Mouse (Mus musculus): Measurements from ENCODE around the gene Trat1.

Gene Trat1

DNA sequence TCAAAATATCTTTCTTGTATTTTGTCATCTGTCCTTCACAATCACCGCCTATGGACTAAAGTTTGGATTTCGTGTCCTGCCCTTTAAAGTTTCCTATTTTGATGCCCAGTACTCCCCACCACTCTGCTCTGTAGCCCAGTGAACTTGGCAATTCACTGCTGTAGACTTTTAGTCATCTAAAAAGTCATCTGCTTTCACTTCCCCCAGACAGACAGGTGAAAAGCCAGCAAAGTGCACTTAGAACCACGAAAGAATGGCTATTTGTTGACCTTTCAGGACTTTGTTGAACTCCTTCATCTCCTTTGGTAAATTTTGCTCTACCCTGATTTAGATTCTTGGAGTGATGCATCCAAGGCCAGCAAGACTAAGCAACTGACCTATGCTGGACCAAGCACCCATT is 34.9 kb downstream of the Trat1 start:
- in situ Hi-C loops (cut with MboI; ENCODE audit: unreplicated experiment in 2 of 2), result no loop called here

DNA sequence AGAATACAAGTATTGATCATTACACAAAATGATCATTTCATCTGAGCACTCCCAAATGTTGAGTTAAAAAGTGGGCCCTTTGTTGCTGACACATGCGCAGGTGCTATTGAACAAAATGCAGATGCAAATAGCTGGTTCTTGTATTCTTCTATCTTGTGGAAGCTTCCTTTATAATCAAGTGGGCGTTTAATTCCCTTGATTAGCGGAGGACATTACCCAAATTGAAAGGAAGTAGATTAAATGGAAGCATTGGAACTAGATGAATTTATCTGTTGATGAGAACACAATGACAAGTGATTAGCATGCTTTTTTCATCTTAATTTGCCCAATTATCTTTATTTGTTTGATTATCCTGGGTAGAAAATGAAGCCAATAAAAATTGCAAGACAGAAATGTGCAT is 51.6 kb downstream of the Trat1 start:
- in situ Hi-C loops (cut with MboI; ENCODE audit: unreplicated experiment in 2 of 2), result no loop called here

DNA sequence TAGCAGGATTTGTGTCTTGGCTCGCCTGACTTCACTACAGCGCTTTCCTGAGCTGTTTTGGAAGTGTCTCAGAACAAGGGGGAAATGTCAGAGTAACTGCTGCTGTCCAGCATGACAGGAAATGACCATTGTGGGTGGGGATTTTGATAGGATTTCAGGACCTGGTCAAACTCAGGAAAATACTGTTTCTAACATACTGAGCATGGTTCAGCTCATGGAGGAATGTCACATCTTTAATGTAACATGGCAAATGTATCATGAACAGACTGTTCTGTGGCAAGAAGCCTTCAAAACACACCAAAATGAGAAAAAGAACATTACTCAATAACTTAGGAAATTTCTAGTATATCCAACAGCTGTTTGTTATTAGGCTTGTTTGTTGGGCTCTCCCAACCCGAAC is 52.1 kb downstream of the Trat1 start:
- in situ Hi-C loops (cut with MboI; ENCODE audit: unreplicated experiment in 2 of 2), result no loop called here

DNA sequence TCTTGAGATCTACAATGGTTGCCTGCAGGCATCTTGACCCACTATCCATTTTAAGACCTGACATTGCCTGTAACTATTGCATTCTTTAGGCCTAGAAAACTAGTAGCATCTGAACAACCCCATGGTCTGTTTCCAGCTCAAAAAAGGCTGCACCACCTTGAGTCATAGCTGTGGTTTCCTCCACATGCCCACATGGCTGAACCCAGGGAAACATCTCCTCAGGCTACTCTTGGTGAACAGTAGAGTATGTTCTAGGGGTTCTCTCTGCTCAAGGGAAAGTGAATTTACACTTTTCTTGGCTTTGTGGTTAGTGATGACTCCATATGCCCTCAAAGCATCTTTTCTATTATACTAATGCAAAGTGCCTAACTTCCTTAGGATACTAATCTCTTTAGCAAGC is 55.5 kb downstream of the Trat1 start:
- in situ Hi-C loops (cut with MboI; ENCODE audit: unreplicated experiment in 2 of 2), result no loop called here

DNA sequence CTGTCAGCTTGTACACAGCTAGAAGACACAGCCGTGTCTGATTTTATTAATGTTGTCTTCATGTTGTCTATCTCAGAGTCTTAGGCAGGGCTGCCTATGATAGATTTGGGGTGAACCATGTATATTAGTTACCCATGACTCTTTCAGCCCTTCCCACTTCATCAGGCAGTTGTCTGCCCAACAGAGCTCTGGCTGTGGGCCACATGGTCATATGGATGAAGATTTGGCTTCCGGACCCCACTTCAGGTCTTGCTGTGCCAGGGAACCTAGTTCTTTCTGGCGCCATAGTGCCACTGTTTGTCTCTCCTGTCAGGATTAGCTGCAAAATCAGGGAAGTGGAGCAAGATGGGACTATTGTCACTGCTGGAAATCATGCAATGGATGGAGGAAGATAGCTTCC is 69.9 kb downstream of the Trat1 start:
- in situ Hi-C loops (cut with MboI; ENCODE audit: unreplicated experiment in 2 of 2), result no loop called here
